ENCODE assay signal across 8 mouse cellular contexts in the genomic region with DNA sequence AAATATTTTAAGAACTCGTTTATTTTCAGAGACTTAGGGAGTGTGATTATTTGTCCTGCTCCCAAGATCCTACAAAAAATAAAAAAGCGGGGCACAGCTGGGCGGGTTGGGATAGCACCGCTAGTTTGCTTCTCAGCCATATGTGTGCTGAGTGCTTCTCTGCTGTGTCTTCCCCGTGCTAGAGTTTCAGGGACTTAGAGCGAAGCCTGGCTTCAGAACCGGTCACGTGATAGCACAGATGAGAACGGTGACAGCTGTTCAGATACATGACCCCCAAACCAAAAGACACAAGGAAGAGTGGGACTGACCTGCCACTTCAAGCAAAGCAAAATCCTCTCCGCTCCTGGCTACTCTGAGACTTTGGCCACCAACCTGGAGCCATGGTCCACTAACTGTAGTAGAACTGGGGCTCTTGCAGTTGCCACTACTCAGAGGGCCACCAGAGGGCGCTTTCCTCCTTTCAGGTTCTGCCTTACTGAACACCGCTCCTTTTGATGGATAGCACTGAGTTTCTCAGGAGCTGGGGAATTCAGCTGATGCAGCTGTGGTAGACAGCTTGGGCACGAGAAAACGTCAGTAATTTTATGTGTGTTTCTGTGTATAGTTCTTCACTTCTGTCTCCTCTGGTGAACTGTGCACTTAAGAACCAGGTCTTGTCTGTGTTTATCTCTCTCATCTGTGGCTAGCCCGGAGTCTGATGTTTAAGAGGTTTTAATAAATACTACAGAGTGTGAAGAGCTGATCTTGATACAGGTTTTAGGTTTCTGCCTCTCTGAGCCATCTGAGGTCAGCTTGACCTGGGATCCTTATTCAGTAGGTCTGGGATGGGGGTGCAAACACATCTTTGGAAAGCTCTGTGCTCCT.
DNase-seq lines count a peak whose midpoint lies in the region; ATAC-seq and TF ChIP-seq lines count a peak whose summit lies in the region.

No protein-coding gene starts in this region.

- no peaks in the 10 kb centered on the region for H3K27me3 ChIP-seq in forebrain, embryonic 12.5 days
- no peaks in the 10 kb centered on the region for H3K27me3 ChIP-seq in heart, embryonic 16.5 days (ENCODE audit: control insufficient read depth, insufficient read depth, low read length)
- peaks cover 21% of the 10 kb centered on the region for H3K27me3 ChIP-seq in liver, embryonic 13.5 days
- H3K27me3 ChIP-seq in neural tube, embryonic 12.5 days (replicated peaks) = no peaks in the 10 kb centered on the region
- no peaks in the 10 kb centered on the region for H3K27me3 ChIP-seq in stomach, postnatal 0 days (ENCODE audit: control insufficient read depth, insufficient read depth, low read length)

- H3K4me2 ChIP-seq in forebrain, embryonic 12.5 days = no peak overlapping the region
- H3K4me2 ChIP-seq in heart, embryonic 16.5 days (ENCODE audit: low read depth, low read length) = peak overlapping the region; percentile 5; the same call in 1 of the 2 replicates
- no peak overlapping the region for H3K4me2 ChIP-seq in liver, embryonic 13.5 days
- 0 out of 2 replicates have a peak overlapping the region, but pooled peaks have one; percentile 12 for H3K4me2 ChIP-seq in neural tube, embryonic 12.5 days (replicated peaks)
- no peak overlapping the region for H3K4me2 ChIP-seq in stomach, postnatal 0 days (replicated peaks; ENCODE audit: low read depth)

- no peak overlapping the region for H3K27ac ChIP-seq in forebrain, embryonic 12.5 days
- H3K27ac ChIP-seq in heart, embryonic 16.5 days (ENCODE audit: low read length) = no peak overlapping the region
- H3K27ac ChIP-seq in liver, embryonic 13.5 days = no peak overlapping the region
- no peak overlapping the region for H3K27ac ChIP-seq in neural tube, embryonic 12.5 days
- no peak overlapping the region for H3K27ac ChIP-seq in stomach, postnatal 0 days (replicated peaks)

- 0 out of 2 replicates have a peak, but pooled peaks cover 4% of the 10 kb centered on the region for H3K4me1 ChIP-seq in forebrain, embryonic 12.5 days
- H3K4me1 ChIP-seq in heart, embryonic 16.5 days (ENCODE audit: control insufficient read depth, insufficient read depth, low read length) = peaks cover 24% of the 10 kb centered on the region
- H3K4me1 ChIP-seq in liver, embryonic 13.5 days (replicated peaks) = peaks cover 54% of the 10 kb centered on the region
- peaks cover 6% of the 10 kb centered on the region; the same call in 1 of the 2 replicates for H3K4me1 ChIP-seq in neural tube, embryonic 12.5 days
- no peaks in the 10 kb centered on the region for H3K4me1 ChIP-seq in stomach, postnatal 0 days (replicated peaks; ENCODE audit: control insufficient read depth, insufficient read depth)

- H3K9ac ChIP-seq in forebrain, embryonic 12.5 days = no peak overlapping the region
- H3K9ac ChIP-seq in heart, embryonic 16.5 days (ENCODE audit: low read length) = no peak overlapping the region
- no peak overlapping the region; the same call in 1 of the 2 replicates for H3K9ac ChIP-seq in liver, embryonic 13.5 days
- no peak overlapping the region for H3K9ac ChIP-seq in neural tube, embryonic 12.5 days
- no peak overlapping the region for H3K9ac ChIP-seq in stomach, postnatal 0 days (ENCODE audit: low read length)

- no peaks in the 10 kb centered on the region for H3K36me3 ChIP-seq in forebrain, embryonic 12.5 days (replicated peaks)
- H3K36me3 ChIP-seq in heart, embryonic 16.5 days (ENCODE audit: control insufficient read depth, insufficient read depth) = no peaks in the 10 kb centered on the region
- H3K36me3 ChIP-seq in liver, embryonic 13.5 days = no peaks in the 10 kb centered on the region
- H3K36me3 ChIP-seq in neural tube, embryonic 12.5 days = no peaks in the 10 kb centered on the region
- no peaks in the 10 kb centered on the region for H3K36me3 ChIP-seq in stomach, postnatal 0 days (ENCODE audit: control insufficient read depth, insufficient read depth, low read length)

- TF ChIP-seq CTCF in stomach, postnatal 0 days (IDR thresholded peaks at IDR 0.05; ENCODE audit: low read depth) = peak; percentile 96

- WGBS in forebrain, embryonic 12.5 days = 54% methylated on average over 15 of the region's 15 CpGs
- WGBS in heart, embryonic 16.5 days = 45% methylated on average over 15 of the region's 15 CpGs
- WGBS in liver, embryonic 13.5 days (ENCODE audit: insufficient replicate concordance) = 47% methylated on average over 15 of the region's 15 CpGs
- WGBS in neural tube, embryonic 12.5 days = 56% methylated on average over 15 of the region's 15 CpGs
- WGBS in stomach, postnatal 0 days = 42% methylated on average over 15 of the region's 15 CpGs

- no peak for TF ChIP-seq EP300 in stomach, postnatal 0 days (optimal IDR thresholded peaks at IDR 0.05)

- H3K4me3 ChIP-seq in forebrain, embryonic 12.5 days (replicated peaks) = no peak overlapping the region
- H3K4me3 ChIP-seq in heart, embryonic 16.5 days (ENCODE audit: low read length) = no peak overlapping the region
- H3K4me3 ChIP-seq in liver, embryonic 13.5 days (replicated peaks) = no peak overlapping the region
- no peak overlapping the region for H3K4me3 ChIP-seq in neural tube, embryonic 12.5 days
- no peak overlapping the region for H3K4me3 ChIP-seq in stomach, postnatal 0 days (ENCODE audit: low read depth, low read length)

- H3K9me3 ChIP-seq in forebrain, embryonic 12.5 days = no peaks in the 10 kb centered on the region
- H3K9me3 ChIP-seq in heart, embryonic 16.5 days (replicated peaks; ENCODE audit: control insufficient read depth, low read length) = no peaks in the 10 kb centered on the region
- H3K9me3 ChIP-seq in liver, embryonic 13.5 days (replicated peaks) = no peaks in the 10 kb centered on the region
- H3K9me3 ChIP-seq in neural tube, embryonic 12.5 days = no peaks in the 10 kb centered on the region
- H3K9me3 ChIP-seq in stomach, postnatal 0 days (ENCODE audit: control insufficient read depth, low read length) = no peaks in the 10 kb centered on the region

- ATAC-seq in forebrain, embryonic 12.5 days (ENCODE audit: low FRiP score) = peak; percentile 91
- ATAC-seq in heart, embryonic 16.5 days (replicated peaks; ENCODE audit: extremely low read depth, insufficient read depth, low FRiP score) = peak; percentile 54; the same call in 1 of the 2 replicates
- ATAC-seq in liver, embryonic 13.5 days (ENCODE audit: low read depth) = peak; percentile 43
- ATAC-seq in neural tube, embryonic 12.5 days (ENCODE audit: low FRiP score, low read depth) = peak; percentile 85
- peak; percentile 88 for ATAC-seq in stomach, postnatal 0 days (ENCODE audit: low FRiP score, low TSS enrichment)

- peak; percentile 46 to 51 for DNase-seq in CD8-positive naive resting alpha-beta T cell, adult 2 months (ENCODE audit: low read depth in 2 of 2, low spot score in 2 of 2)
- DNase-seq in c-Kit-positive CD71-positive TER-119-negative erythroid progenitor cells, embryonic 14.5 days (ENCODE audit: low read depth) = peak; percentile 54
- DNase-seq in kidney, postnatal 25 days = peak; percentile 89 to 90
- DNase-seq in liver, embryonic 13.5 days = peak; percentile 56
- DNase-seq in stomach, postnatal 0 days (ENCODE audit: low spot score) = peak; percentile 79

Comparison
In these comparisons a context has a peak if more than half of its experiments do, and no peak if none do; other contexts are left out.
1. H3K4me2 ChIP-seq: peak in heart, embryonic 16.5 days (single experiment) and neural tube, embryonic 12.5 days (single experiment); none in forebrain, embryonic 12.5 days (single experiment), liver, embryonic 13.5 days (single experiment) and stomach, postnatal 0 days (single experiment).
2. Peak in every context shown above with its lines, with median percentiles within 50 percentile points of each other: DNase-seq and ATAC-seq.